Mouse (Mus musculus) embryo, embryonic 11 days (tissue): ENCODE data around the gene Socs1.

Source experiments
- DNase-seq: peaks from one replicate; pipeline ENCODE4 v3.0.0-alpha.2; 2015

Socs1 gene

GRCm38 (mm10) chr16:10786288-10786687 is 952 bp upstream of the Socs1 start:
- DNase-seq = peak; percentile 95

DNA sequence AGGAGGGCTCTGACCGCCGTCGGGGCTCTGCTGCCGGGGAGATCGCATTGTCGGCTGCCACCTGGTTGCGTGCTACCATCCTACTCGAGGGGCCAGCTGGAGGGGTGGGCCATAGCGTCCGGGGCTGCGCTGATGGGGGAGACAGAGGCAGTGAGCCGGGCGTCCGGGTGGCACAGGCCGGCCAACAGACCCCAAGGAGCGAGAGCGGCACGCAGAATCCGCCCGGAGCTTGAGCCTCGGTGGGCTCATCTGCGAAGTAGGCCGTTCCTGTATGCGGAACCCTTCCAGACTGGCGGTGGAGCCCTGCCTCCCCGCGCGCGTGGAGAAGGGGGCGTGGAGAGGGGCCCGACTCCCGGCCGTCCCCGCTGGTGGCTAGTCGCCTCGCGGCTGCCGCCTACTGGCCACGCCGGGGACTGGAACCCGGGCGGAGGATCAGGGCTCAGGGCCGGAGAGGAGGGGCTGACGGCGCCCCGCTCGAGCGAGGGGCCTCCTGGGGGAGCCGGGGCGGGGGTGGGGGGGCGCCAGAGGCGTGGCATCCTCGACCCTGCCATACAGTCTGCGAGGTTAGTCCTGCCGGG is 454 bp downstream of the Socs1 start:
- peak; percentile 93 for DNase-seq

- peak; percentile 73 for DNase-seq
Measured at GRCm38 (mm10) chr16:10783883-10784792, 1.2 kb downstream of the Socs1 start.

DNA sequence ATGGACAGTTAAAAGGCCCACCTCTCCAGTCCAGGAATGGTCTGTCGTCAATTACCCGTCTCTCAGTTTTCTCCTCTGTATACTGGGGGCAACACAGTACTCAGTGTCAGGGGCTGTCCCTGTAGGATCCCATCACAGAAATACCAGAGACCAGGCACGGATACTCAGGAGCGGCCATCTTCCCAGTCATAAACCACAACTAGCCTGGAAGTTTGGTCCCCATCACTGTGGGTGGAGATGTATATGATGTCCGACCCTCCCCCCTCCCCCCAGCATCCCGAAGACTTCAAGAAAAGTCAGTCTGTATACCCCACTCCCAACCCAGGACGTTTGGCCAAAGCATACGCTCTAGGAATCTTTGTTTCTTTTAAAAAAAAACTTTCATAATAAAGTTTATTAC is 1.9 kb downstream of the Socs1 start:
- no peak for DNase-seq

- no peak for DNase-seq
Measured at GRCm38 (mm10) chr16:10783152-10783434, 2.2 kb downstream of the Socs1 start.

GRCm38 (mm10) chr16:10782377-10783151 is 2.8 kb downstream of the Socs1 start:
- no peak for DNase-seq

- DNase-seq = peak; percentile 44
Measured at GRCm38 (mm10) chr16:10781862-10782371, 3.4 kb downstream of the Socs1 start.

- no peak for DNase-seq
Measured at GRCm38 (mm10) chr16:10780631-10781120, 4.7 kb downstream of the Socs1 start.

DNA sequence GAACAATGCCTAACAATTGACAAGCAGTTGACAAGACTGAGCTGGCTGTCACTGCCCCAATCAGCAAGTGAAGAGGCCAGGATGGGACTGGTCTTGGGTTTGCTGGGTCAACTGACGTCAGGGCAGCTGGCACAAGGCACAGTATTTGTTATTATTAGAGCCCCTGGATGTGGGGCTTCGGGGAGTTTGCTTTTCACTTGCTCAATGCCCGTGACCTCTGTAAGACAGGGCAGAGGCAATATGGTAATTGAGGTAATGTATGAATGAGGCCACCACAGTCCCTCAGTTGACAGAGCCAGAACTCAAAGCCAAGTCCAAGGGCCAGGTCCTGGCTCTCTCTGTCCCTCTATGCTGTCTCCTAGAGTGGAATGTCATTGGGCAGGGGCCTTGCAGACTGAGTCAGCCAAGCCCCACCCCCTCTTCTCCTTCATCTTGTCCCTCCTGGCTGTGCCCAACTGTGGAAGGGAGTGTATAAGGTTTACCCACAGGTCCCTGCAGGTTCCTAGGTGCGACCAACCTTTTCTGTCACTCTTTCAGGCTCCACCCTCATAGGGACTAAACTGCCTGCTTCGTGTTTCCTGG is 7.7 kb downstream of the Socs1 start:
- no peak for DNase-seq

GRCm38 (mm10) chr16:10776322-10776721 is 9.0 kb downstream of the Socs1 start:
- no peak for DNase-seq

GRCm38 (mm10) chr16:10774726-10775125 is 10.6 kb downstream of the Socs1 start:
- no peak for DNase-seq

GRCm38 (mm10) chr16:10773543-10773942 is 11.8 kb downstream of the Socs1 start:
- no peak for DNase-seq

DNA sequence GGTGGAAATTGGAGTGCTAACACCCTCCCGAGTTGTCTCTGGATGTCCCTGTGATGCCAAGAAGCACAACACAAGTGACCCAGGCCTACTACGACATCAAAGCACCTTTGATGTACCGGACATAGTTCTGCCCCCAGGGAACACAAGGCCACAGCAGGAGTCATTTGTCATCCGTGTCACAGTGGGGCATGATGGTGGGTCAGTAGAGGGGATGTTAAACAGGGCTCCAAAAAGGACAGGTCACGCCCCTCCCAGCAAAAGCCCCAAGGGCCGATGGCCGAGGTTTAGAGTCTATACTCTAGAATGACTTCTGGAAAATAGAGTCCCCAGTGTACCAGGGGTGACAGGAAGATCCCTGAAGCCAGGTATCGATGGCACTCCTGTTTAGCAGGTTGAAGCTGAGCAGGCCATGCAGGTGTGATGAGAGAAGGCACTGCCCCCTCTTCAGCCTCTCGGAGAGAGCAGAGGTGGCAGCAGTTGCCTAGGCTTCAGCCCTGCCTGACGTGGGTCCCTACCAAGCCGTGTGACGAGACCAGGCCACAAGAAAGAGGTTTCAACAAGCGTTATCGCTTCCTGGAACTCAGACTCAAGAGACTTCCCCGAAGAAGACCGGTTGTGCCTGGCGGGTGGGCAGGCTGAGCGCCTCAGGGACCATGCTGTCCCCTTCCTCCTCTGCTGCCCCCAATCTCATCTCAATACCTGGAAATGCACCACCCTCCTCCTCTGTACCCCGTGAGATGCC is 13.4 kb downstream of the Socs1 start:
- no peak for DNase-seq

- no peak for DNase-seq
Measured at GRCm38 (mm10) chr16:10770531-10771325, 14.6 kb downstream of the Socs1 start.

- no peak for DNase-seq
Measured at GRCm38 (mm10) chr16:10769661-10770060, 15.7 kb downstream of the Socs1 start.

GRCm38 (mm10) chr16:10768821-10769220 is 16.5 kb downstream of the Socs1 start:
- DNase-seq = no peak

- peak; percentile 82 for DNase-seq
Measured at GRCm38 (mm10) chr16:10767158-10767557, 18.2 kb downstream of the Socs1 start.

- DNase-seq = no peak
Measured at GRCm38 (mm10) chr16:10764323-10764722, 21.0 kb downstream of the Socs1 start.

GRCm38 (mm10) chr16:10763540-10764264 is 21.6 kb downstream of the Socs1 start:
- no peak for DNase-seq

DNA sequence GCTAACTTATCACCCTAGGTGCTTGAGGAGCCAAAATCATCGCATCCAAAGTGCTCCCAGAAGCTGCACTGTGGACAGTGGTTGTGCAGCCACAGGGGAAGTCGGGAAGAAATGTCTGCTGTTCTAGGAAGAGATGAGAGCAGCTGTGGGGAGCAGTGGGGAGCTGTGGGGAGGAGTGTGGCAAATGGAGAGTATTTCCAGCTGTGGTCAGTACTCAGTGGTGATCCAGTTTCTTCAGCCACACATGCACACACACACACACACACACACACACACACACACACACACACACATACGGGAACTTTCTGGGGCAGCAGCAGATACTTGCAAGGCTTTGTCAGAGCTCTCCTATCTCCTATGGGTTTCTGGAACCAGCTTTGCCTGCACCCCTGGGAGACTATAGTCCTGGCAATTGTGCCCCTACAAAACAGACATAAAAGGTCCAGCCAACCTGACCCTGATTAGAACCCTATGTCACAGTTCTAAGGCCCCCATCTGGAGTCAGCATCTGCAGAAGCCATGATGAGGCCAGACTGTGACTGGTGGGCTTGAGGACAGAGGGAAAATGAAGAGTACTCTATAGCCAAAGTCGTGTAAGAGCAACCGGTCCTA is 22.7 kb downstream of the Socs1 start:
- DNase-seq = no peak
